Mouse (Mus musculus) C2C12 (cell line): ENCODE data around the gene Gucy1b2.

ENCODE experiments used
- CEBPB ChIP-seq: IDR thresholded peaks from one replicate; pipeline ENCODE4 v1.6.1; 2011; ENCODE audit warnings: low read depth, mild to moderate bottlenecking, control low read depth, moderate library complexity
- CTCF ChIP-seq: IDR thresholded peaks from one replicate; pipeline ENCODE4 v1.5.1; 2011; ENCODE audit not compliant: control insufficient read depth, insufficient read depth, insufficient read length
- FOSL1 ChIP-seq: IDR thresholded peaks from one replicate; pipeline ENCODE4 v1.8.0; 2011; ENCODE audit warnings: mild to moderate bottlenecking, low read length; ENCODE audit not compliant: poor library complexity, insufficient read depth, severe bottlenecking
- MAX ChIP-seq: IDR thresholded peaks from one replicate; pipeline ENCODE4 v1.6.1; 2011; ENCODE audit warnings: mild to moderate bottlenecking, control low read depth
- MYOG ChIP-seq: IDR thresholded peaks from one replicate; pipeline ENCODE4 v1.6.1; 2011; ENCODE audit not compliant: control insufficient read depth, insufficient read length; ENCODE audit errors: extremely low read depth
- USF1 ChIP-seq: IDR thresholded peaks from one replicate; pipeline ENCODE4 v1.6.1; 2011; ENCODE audit warnings: low read depth, mild to moderate bottlenecking, control low read depth, moderate library complexity

DNA sequence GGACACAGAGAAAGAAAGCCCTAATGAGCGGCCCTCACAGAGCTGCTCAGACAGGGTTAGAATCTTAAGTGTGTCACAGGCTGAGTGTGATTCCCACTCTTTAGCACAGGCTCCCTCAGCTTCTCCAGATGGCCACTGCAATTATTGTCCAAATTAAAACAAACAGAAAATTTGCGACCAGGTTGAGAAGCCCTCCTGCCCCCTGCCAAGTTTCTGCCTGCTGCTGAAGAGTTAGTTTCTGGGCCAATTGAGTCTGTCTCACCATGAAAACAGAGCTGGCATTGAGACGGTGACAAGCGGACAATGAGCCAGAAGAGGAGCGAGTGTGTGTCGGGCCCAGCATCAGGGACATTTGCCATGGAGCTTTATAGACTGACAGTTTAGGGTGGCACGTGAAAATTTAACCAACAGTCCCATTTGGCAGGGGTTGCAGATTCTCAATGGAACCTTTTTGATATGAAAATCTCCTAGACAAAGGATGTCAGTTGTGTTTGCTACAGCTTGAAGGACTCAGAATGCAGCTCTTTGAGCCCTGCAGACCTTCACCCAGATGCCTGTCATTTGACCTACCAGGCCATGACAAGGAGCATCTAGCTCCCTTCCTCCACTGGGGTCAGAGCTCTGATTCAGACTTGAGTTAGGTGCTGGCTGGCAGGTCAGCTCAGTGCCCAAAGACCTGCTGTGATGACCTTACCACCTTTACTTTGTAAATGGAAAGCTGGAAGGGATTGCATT, 39.9 kb downstream of the Gucy1b2 start:
- TF ChIP-seq MYOG, result no peak
- TF ChIP-seq CTCF, result no peak
- no peak for TF ChIP-seq FOSL1
- TF ChIP-seq USF1, result no peak
- TF ChIP-seq CEBPB, result no peak
- no peak for TF ChIP-seq MAX
